Mouse (Mus musculus) CH12F3 (cell line): Measurements from ENCODE around the gene Inpp4b.

ENCODE experiments used
- in situ Hi-C: fragments of 300-500 bp; cut with MboI; formaldehyde crosslinking; loops from 2 replicates; pipeline ENCODE4 v1.14.3; 2020; ENCODE audit warnings: low sequenced_read_pairs

Gene Inpp4b

DNA sequence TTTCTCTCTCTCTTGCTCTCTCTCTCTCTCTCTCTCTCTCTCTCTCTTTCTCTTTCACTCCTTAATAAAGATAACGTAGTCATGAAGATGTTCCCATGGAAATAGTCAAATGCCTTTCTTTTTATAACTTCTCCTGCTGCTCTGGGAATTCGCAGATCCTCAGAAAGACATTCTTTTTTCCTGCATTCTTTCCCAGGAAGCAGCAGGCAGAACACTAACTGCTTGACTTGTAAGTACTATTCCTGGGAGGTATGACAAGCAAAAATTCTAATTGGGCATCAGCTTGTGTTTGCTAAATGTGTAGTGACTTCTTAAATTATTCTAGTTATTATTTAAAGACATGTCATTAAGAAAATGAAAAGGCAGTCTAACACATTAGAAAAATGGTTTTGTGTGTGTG, 482.6 kb downstream of the Inpp4b start:
- in situ Hi-C loops: loop anchor here (25.0 kb wide), 2 partner anchors 463 to 763 kb away; no protein-coding TSS in a partner anchor

DNA sequence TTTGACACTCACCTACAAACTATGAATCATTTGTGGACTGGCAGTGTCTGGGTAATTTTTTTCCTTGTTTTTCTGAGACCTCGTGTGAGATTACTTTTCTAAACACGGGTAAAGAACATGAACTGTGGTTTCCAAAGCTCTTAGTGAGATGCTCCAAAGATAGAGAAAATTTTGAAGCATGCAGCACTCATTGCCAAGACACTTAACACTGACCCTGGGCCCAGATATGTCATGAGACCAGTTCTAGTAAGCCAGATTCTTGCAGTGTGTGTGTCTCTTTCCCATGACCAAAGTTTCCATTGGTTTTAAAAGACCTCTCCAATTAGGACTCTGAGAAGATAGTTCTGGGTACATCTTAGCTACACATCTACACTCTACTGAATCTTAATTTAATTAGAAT, 484.1 kb downstream of the Inpp4b start:
- in situ Hi-C loops: no loop called here

DNA sequence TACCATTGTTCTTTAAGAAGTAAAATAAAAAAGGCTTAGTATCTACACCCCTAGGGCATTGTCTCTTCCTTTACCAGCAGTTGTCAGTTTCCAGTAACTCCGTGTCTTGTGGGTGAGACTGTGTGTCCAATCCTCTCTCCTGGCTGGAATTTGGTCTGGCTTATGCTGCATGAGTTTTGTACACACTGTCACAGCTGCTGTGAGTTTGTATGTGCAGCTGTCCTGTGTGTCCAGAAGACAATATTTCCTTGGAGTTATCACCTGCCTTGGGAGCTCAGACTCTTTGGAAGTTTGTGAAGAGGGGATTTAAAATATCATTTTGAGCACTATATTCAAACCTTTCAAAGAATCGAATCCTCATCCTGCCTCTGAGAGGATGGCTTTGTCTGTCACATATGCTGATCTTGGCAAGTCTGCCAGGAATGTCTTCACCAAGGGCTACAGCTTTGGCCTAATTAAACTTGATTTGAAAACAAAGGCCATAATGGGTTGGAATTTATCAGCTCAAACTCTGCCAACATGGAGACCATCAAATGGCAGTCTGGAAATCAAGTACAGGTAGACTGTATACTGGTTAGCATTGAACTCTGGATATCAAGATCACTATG, 485.1 kb downstream of the Inpp4b start:
- in situ Hi-C loops: no loop called here

GRCm38 (mm10) chr8:81831430-81831829, 489.1 kb downstream of the Inpp4b start:
- in situ Hi-C loops: no loop called here

DNA sequence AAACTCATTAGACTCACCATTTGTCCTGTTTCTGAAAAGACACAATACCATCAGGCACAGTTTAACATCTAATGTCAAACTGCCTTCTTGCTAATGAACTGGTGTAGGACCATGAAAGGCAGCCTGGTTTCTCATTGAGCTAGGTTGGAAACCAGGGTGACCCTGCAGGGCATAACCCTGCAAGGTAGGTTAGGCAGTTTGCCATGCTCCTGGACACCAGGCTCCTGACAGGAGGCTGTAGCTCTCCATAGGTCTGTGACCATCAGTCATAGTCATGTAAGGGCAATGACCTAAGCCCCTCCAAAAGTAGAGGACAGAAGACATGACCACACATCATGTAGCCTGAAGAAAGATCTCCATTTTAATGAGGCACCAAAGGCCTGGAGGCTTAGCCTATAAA, 491.5 kb downstream of the Inpp4b start:
- in situ Hi-C loops: no loop called here

DNA sequence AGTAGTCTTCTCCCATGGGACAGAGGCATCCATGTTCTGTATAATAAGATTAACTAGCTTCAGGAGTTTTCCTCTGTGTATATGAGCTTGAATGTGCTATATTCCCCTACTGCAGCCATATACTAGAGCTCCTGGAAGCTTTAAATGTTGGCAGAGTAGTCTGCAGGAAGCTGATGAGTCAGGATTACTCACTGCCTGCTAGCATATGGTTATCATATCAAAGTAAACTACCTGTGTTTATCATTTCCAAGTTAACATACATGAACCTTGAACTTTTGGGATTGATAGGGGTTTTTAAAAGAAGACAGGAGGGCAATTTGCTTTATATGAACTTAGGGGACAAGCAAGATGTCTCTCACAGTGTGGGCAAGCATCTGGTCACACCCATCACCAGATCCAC, 498.2 kb downstream of the Inpp4b start:
- in situ Hi-C loops: no loop called here

DNA sequence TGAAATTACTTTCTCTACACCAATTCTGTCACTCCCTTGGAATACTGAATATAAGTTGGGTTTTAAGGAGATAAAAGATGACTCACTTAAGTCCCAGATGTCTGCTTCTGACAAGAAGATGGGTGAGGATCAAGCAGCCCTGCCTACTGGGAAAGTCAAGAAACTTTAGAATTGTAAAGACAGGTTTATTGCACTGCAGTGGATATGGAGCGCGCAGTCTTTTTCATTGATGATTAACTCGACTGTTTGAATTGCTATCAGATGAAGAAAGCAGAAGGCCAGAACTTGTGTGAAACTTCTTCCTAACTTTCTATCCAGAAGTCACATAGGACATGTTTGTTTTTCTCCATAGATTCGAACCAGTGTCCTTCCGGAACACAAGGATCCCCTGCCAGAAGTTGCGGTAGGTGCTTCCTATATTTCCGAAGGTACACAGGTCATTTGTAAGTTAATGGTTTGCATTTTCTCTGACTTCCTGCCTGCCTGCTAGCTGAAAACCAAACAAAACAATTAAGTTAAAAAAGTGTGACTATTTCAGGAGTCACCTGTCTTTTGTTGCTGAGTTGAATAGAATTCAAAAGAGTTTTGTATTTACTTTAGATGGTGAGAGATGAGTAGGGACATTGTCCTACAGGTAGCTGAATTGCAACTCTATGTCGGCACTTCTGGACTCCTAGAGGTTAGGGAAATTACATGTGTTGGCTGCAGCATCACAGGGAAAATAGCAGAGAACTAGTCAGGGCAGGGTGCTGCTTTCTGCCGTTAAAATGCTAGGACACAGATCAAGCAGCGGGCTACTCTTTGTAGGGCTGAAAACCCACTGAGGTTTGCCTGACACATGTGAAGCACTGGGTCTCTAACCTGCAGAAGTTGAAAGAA, 502.0 kb downstream of the Inpp4b start:
- in situ Hi-C loops: no loop called here

- in situ Hi-C loops: no loop called here
Observed at GRCm38 (mm10) chr8:81847929-81848328, 505.6 kb downstream of the Inpp4b start.

- in situ Hi-C loops: no loop called here
Observed at GRCm38 (mm10) chr8:81849976-81850375, 507.6 kb downstream of the Inpp4b start.

DNA sequence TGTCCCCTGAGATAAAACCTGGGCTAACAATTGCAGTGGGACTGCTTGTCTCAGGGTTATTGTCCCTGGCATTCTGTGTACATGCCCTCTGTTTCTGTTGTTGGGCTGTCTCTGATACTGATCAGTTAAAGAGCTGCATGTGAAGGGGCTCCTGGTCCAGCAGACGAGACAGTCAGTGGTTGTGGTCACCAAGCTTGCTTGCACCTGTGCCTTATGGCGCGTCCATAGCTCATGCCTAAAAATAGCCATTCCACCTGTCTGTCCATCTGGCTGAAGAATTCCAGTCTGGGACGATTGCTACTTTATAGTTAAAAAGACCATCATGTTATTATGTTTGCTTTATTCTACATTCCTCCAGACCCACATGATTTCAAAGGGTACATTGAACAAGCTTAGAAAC, 510.8 kb downstream of the Inpp4b start:
- in situ Hi-C loops: no loop called here

GRCm38 (mm10) chr8:81854543-81854942, 512.2 kb downstream of the Inpp4b start:
- in situ Hi-C loops: no loop called here

GRCm38 (mm10) chr8:81855009-81855408, 512.7 kb downstream of the Inpp4b start:
- in situ Hi-C loops: no loop called here

GRCm38 (mm10) chr8:81856120-81856519, 513.8 kb downstream of the Inpp4b start:
- in situ Hi-C loops: no loop called here

DNA sequence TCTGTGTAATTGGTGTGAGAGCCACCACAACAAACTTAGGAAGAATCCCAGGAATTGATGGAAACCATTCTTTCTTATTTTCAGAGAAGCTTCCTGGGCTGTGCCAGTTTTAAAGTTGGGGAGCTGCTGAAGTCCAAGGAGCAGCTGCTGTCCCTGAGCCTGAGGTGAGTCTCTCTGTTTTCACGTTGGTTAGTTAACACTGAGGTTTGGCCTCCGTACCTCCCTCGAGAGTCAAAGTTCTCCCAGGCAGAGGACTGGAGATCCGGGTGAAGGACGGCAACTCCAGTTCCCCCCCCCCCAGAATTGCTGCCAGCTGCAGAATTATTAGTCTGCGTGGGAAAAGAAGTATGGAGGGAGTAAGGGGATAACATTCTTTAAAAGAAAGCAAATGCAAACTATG, 514.3 kb downstream of the Inpp4b start:
- in situ Hi-C loops: no loop called here

- in situ Hi-C loops: no loop called here
Observed at GRCm38 (mm10) chr8:81858393-81858792, 516.0 kb downstream of the Inpp4b start.

DNA sequence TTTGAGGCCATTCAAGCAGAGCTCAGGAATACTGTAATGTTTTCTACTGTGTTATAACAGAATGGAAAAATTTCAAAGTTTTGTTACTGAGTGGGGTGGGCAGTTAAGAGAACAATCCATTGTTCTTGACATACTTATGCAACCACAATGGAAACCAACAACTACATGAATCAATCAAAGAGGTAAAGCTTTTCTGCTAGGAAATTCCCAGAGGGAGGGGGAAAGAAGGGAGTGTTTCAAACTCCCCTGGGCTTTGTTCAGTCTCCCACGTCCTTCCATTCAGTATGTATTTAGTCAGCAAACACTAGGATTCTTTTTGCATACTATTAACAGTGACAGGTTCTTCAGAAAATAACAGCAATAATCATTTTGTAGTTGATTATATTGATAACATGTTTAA, 517.4 kb downstream of the Inpp4b start:
- in situ Hi-C loops: no loop called here

GRCm38 (mm10) chr8:81861311-81861710, 519.0 kb downstream of the Inpp4b start:
- in situ Hi-C loops: no loop called here

- in situ Hi-C loops: no loop called here
Observed at GRCm38 (mm10) chr8:81862738-81863137, 520.4 kb downstream of the Inpp4b start.

DNA sequence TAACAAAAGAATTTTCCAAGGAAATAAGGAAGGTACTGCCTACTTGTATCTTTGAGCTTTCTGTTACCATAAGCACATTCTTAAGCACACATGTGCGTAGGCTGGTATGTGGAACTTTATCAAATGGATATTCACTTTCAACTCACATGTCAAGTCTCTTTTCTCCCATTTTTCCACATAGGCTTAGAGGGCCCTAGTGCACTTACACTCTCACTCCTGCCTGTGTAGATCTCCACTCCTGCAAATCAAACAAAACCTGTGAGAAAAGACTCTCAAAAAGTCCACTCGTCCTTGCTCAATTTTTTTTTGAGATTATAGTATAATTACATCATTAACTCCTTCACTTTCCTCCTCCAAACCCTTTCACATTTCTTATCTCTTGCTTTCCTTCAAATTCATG, 522.0 kb downstream of the Inpp4b start:
- in situ Hi-C loops: no loop called here

- in situ Hi-C loops: no loop called here
Observed at GRCm38 (mm10) chr8:81865664-81866063, 523.3 kb downstream of the Inpp4b start.

DNA sequence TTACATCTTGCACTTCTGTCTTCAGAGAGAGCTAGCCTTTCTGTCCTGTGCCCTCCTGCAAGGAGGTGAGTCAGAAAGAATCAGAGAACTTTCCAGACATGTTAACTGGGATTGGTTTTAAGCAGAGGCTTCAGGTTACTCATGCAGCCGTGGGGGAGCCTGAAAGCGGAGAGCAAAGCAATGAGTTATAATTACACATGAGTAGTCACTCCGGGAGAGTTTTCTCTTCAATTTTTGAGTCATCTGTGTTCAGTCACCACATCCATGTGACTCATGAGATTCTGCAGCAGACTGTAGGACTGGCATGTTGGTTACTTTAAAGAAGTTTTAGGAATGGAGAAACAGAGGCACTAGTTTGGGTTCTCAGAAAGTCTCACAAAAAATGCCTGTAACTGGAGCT, 524.7 kb downstream of the Inpp4b start:
- in situ Hi-C loops: no loop called here

DNA sequence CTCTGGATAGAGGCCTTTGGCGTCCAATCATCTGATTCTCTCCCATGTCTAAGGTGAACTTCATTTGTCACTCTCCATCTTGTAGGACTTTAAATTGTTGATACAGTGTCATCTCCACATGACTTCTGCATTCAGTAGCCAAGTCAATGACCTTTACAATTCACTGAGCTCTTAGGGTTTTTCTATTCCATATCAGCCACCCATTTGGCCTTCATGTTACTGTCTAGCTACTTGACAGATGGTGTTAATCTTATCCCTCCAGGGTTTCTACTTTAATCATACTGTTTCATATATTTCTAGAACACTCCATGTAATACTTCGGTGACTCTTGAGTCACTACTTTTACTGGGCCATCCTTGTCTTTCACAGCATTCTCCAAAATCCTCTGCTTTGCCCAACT, 528.1 kb downstream of the Inpp4b start:
- in situ Hi-C loops: no loop called here
